Mouse (Mus musculus) ES-E14 (cell line): Measurements from ENCODE around the gene Sorcs3.

Experiments
- HCFC1 ChIP-seq: IDR thresholded peaks from 2 replicates; pipeline ENCODE4 v1.6.1; 2012; ENCODE audit warnings: low read length, inconsistent platforms, borderline replicate concordance; ENCODE audit not compliant: insufficient read depth
- MAFK ChIP-seq: IDR thresholded peaks from 2 replicates; pipeline ENCODE4 v1.6.1; 2014; ENCODE audit warnings: mild to moderate bottlenecking, low read depth, low read length, inconsistent platforms; ENCODE audit not compliant: insufficient read depth
- ZNF384 ChIP-seq: IDR thresholded peaks from 2 replicates; pipeline ENCODE4 v1.6.1; 2012; ENCODE audit warnings: low read depth, low read length, inconsistent platforms

GRCm38 (mm10) chr19:48548143-48548881 lies 342.5 kb downstream of the Sorcs3 start:
- TF ChIP-seq HCFC1 (no peak), MAFK (no peak), ZNF384 (no peak)
